Mouse (Mus musculus) 416B (cell line): ENCODE measurements around the gene Atp2b1.

Experiments used
- DNase-seq: peaks from one replicate; pipeline ENCODE4 v3.0.0; 2011; ENCODE audit warnings: low read depth

The Atp2b1 gene

DNA sequence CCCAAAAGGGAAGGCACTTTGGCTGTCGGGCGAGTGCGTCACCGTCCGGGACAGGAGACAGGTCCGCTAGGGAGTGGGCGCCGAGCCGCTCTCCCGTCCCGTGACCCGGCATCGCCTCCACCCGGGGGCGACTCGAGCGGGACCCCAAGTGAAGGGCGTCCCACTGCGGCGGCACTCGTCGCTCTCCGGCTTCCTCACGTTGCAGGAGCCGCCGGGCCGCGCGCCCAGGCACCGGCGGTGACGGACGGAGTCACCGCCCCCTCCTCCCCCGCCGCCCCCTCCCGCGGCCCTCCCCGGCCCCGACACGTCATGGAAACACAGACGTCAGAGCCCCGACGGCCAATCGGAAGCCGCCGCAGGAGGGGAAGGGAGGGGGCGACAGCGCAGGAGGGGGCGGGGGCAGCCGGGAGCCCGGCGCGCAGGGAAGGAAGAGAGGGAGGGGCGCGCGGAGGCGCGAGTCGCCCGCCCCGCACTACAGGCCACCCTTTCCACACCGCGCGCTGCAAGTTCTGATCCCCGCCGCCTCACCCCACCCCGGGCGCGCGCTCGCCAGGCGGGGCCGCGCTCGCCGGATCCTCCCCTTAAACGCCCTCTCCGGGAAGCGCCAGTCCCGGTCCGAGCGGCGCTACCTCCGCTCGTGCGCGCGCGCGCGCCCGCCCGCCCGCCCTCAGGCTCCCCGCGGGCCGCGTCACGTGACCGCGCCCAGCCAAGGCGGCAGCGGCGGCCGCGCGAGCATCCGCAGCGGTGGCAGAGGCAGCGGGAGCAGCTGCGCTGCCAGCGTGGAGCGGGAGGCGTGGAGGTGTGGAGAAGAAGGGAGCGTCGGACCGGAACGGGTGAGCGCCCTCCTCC is at the start of gene Atp2b1:
Atp2b1 (plus strand) TSS at position 446 of the 849 bp plus-strand sequence.
- DNase-seq: peak; percentile 95

DNA sequence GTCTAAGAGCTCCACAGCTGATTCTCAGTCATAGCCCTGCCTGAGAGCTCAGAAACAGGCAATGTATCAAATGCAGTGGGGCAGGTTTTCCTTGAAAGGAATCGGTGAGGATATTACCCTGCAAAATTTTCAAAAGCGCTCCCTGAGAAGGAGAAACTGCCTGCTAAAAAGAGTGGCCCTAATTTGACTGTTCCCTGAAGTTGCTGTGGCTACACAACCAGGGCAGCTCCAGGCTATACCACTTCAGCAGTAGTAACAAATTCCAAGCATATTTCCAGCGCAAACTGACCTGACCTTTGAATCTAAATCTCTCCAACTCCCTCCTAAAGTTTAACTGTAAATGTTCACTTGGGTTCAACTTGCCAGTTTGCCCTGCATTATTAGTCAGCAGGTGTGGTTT is 49.4 kb upstream of the Atp2b1 start:
- no peak for DNase-seq

DNA sequence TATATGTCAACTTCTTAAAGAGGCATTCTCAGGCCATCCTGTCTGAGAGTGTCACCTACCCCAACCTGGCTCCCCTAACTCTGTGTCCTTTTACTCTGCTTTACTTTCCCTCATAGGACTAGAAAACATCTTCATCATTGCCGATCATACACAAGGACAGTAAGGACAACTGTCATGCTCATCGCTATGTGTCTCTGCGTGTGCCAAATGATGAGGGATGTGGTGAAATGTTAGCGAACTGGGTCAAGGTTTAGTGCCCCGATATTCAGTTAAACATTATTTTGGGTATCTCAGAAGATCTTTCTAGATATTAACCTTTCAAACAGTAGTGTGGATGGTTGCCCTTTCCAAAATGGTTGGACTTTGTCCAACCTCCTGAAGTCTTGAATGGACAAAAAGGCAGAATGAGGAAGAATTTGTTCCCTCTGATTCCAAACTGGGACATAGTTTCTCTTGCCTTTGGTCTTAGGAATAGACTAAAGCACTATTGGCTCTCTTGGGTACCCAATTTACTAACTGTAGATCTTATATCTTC is 47.3 kb upstream of the Atp2b1 start:
- no peak for DNase-seq

DNA sequence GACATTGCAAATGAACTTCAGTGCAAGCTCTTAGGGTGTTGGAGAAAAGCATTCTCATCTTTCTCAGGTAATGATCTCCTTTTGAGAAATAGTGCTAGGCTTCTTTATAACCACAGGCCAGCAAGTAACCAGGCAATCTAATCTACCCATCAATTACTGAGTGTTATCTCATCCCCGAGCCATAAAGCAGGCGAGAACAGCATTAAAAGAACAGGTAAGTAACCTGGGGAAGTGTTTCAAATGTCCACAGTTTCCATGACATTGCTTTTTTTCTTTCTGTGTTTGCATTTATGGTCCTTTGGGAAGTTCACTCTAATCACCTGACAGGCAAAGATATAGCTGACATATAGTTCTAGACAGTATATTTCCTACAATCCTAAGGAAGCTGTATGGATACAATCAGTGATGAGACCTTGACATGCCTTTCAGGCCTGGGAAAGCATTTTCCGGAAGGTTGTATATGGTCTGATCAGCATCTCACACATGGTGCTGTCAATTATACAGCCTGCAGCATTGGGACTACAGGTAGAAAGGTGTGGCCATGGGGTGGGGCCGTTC is 45.8 kb upstream of the Atp2b1 start:
- DNase-seq: no peak

DNA sequence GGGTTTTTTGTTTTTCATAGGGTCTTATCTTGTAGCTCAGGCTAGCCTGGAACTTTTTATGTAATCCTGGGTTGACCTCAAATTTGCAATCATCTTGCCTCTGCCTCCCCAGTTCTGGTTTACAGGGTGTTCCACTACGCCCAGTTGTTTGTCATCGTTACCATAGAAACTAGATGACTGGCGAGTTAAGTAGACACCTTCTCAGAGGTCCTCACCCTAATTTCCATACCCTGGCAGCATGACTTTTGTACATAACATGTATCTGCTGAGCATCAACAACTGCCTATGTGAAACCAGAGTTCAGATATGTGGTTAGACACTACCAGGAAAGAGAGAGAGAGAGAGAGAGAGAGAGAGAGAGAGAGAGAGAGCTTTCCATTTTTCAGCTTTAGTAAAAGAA is 36.4 kb upstream of the Atp2b1 start:
- DNase-seq: no peak

DNA sequence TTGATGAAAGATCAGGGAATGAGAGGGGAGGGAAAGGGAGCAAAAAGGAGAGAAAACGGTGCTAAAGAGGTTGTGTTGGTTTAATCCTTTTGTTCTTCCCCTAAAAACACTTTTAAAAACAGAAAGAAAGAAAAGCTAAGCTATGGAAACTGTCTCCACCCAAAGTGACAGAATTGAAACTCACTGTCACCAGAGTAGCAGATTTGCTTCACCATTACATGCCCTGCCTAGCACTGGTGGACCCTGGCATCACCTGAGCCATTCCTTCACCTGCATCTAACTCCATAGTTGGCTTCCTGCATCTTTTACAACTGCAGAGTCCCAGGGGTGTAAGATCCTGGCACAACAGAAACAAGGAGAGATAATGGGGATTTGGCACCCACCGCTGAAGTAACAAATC is 35.6 kb upstream of the Atp2b1 start:
- no peak for DNase-seq

DNA sequence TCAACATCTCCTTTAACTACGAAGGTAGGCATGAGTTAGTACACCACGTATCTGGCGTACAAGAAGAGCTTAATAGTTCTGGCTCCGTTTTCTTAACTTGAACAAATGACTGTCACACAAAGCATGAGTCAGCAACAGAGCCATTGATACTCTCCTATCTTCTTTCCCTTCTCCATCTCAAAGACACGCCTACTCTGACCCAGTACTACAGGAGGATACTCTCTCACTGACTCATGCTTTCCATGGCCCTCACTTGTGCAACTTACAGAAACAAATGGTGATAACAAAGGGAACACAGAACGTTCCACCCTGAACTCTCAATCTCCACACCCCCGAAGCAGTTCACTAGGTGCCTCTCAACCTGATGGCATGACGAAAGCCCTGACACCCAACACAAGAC is 34.1 kb upstream of the Atp2b1 start:
- DNase-seq: peak; percentile 81

DNA sequence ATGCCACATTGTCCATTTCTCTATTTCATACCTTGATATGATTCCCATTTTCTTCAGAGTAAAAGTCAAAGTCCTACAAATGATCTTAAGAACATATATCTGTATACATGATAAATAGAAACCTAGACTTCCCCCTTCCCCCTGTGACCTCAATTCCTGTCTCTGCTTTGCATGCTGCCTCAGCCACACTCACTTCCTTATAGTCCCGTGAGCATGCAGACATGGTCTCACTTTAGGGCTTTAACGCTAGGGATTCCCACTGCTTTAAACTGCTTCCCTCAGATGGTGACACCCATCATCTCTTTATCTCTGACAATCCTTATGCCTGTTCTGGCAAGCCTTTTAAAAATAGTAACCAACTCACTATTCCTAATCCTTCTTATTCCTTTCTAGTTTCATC is 33.5 kb upstream of the Atp2b1 start:
- DNase-seq: peak; percentile 15

DNA sequence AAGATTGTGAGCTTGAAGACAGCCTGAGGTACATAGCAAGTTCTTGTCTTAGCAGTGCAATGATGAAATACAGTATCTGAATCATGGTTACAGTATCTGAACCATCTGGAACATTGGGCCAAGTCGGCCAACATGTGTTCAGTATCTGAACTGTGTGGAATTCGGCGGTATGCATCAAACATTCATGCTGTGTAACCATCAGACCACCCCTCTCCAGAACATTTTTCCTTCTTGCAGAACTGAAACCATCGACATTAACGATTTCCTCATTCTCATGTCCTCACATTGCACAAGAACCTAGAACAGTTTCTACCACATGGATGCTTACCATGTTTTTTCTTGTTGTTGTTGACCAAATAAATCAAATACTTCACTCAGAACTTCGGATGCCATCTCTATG is 32.7 kb upstream of the Atp2b1 start:
- DNase-seq: no peak

DNA sequence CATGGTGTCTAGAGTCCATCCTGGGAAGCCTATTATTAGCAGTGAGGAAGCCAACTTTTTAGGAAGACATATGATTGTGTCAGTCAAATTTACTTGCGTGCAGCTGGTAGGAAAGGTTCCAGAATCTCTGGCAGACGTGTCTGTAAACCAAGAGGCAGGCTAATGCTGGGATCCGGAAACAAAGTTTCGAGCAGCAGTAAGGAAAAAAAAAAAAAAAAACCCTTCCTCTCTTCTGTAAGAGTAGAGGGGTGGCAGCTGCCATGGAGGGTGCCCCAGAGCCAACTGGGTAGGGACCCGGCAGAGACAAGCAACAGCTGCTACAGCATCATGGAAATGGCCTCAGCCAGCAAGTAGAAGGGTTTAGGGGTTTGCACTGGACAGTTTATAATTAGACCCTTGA is 31.6 kb upstream of the Atp2b1 start:
- DNase-seq: no peak

DNA sequence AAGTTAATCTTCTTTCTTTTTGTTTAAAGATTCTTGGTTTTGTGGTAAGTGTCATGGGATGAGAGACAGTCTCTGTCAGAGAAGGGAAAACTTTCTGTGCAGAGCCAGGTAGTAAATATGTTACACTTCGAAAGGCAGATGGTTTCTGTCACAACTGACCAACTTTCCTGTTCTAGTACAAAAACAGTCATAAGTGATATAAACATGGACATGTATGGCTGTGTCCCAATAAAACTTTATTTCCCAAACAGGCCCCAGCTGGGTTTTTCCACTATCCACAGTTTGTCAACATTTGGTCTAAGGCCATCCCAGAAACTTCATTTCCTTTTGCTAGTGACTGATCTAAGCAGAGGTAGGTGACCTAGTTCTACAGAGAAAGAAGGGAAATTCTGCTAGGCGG is 29.8 kb upstream of the Atp2b1 start:
- no peak for DNase-seq

DNA sequence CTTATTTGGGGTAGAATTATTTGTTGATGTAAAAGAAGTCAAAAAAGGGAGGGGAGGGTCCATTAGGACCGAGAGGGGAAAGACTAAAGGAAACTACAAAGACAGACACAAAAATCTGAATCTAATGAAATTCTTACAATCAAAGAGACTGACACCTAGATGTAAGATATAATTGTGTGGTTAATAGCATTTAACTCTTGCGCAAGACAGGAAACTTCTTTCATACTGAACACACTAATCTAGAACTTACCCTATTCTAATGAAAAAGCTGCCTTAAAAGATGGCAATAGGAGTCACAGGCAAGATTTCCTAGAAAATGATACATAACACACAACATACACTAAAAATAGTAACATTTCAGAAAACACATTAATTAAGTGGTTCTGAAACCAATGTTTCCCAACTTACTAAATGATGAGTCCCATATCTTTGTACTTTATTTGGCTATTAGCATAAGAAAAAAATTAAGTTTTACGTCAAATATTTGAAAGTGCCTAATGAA is 27.4 kb upstream of the Atp2b1 start:
- peak; percentile 49 for DNase-seq

DNA sequence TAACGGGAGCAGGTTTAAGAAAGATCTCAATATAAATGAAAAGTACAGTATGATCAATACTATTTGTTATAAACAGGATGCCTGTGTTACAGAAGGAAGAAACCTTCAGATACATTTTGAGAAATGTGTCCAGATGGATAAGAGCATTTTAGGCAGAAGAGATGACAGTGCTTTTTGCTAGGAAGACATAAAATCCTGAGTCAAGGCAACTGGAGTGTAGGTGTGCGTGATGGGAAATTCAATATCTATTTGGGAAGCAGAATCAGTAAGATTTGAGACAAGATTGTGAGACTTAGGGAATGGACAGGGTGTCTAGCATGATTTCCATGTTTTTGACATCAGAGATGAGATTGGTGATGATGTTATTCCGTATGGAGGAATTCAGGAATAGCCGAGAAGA is 22.8 kb upstream of the Atp2b1 start:
- no peak for DNase-seq

DNA sequence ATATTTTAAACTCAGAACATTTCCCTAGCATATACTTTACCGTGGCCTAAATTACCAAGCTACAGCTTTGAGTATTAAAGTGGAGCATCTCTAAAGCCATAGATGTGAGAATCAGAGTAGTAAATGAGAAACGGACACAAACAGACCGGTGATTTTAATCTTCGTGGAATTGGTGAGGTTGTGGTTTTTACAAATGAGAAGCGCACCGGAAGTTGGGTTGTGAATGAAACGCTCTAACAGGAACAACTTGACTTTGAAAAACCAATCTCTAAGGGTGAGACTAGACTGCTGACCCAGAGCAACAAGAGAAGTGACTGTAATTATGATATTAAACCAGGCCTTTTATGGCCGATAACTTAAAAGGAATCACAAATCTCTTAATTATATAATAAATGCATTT is 16.7 kb upstream of the Atp2b1 start:
- no peak for DNase-seq

DNA sequence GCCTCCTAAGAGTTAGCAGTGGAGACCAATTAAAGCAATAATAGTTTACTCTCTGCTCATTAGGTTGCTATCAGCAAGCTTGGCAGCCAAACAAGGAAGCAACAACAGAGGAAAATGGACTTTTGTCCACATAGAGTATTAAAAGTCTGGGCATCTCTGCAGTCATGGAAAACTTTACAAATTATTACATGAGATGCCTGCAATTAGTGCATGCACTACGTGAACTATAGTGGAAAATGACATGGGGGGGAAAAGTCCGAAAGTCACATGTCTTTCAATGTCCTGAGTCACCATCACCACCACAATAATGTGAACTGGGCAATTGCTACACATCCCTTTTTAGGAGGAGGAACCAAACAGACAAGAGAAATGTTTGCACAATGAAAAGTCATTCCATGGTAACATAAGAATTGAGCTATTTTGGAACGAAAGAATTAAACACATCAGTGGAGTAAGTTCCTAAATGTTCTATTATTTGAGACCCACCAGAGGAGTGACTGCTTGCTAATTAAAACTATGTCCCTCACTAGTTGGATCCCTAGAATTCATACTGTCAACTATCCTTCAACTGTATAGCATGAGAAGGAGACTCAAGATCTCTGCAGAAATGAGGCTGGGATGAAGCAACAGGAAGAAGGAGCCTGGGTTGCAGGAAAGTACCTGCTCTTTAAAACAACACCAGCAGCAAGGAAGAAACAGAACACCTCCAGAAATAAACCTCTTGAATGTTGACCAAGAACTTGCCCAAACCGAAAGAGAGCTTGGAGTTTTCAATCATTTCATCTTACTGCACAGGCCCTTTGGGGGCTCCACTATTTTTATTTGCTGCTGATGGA is 16.1 kb upstream of the Atp2b1 start:
- peak; percentile 42 for DNase-seq

DNA sequence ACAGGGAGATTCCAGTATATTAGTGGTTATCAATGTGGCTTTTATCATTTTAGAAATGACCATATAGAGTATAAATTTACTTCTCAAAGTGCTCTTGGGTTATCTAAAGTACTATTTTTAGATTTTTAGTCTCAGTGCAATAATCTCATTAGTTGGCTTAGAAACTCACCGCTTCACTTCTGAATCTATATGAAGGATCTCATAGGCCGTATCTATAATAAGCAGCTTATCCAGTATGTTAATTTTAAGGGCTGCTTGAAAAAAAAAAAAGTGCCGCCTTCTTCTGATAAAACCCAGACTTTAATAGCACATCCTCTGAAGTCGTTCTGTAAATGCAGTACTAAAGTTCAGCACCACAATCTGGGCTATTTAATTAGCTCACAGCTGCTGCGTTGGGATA is 12.7 kb upstream of the Atp2b1 start:
- no peak for DNase-seq

DNA sequence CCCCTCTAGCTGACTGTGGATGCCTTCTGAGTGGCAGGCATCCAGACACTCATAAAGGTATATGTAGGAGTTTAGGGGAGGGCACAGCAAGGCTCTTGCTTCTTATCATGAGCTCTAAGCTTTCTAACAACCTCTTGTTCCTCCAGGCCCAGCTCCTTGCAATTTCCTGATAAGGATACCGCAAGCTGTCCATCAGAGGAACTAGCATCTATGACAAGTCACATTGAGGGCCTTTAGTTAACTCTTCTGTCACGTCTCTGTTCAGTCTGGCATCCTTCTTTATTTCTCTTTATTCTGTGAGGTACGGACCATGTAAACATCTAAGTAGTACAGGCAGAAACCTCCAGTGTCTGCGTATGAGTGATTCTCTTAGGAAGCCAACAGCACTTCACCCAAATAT is 8.2 kb upstream of the Atp2b1 start:
- DNase-seq: no peak

DNA sequence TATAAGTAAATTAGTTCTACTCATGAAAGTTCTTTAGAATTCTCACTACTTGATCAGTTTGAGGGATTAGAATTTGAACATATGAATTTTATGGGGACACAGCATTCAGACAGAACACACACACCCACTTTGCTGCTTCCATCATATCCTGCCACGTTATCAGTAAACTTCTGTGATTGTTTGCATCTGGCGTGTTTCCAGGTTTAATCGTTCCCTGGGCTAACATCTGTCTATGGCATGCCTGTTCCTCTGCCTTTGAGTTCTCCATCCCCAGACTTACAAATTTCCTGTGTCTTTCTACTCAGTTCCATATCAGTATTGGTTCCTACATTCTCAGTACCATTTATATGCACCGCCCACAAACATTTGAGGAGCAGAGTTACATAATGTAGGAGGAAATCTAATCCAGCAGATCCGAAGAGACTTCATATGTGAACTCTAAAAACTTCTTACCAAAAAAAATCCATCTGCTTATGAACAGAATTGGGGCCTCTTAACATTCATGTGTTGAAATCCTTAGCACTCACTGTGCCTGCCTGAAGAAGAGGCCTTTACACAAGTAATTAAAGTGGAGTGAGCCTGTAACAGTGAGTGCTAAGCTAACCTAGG is 7.2 kb upstream of the Atp2b1 start:
- no peak for DNase-seq

DNA sequence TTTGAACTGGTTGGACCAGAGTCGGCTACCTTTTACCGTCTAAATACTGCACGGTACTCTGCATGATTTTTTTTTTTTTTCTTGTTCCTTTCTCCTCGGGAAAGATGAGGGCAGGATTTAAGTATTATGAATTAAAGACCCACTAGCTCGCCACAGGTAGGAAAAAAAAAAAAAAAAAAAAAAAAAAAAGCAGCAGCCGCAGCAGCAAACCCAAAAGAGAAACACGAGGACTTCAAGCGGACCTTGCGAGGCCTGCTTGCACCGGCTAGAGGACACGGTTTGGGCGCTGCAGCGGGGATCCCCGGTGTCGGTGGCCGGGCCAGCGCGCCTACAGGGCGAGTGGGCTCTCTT is 621 bp upstream of the Atp2b1 start:
- DNase-seq: no peak

DNA sequence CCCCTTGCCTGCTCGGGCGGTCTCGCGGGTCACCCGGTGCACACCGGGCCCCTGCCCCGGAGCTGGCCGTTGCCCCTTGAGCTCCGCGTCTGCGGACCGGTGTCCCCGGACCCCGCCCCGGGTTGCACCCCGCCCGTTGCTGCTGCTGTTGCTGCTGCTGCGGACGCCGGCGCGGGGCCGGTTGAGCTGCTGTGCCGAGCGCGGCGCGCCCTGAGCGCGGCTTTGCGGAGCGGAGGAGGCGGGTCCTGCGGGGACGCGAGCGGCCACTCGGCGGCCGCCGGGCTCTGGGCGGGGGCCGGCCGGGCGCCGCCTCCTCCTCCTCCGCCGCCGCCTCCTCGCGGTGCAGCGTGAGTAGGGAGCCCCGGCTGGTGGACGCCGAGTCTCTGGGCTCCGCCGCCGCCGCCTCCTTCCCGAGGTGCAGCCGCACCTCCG is 620 bp downstream of the Atp2b1 start:
- DNase-seq: peak; percentile 61

DNA sequence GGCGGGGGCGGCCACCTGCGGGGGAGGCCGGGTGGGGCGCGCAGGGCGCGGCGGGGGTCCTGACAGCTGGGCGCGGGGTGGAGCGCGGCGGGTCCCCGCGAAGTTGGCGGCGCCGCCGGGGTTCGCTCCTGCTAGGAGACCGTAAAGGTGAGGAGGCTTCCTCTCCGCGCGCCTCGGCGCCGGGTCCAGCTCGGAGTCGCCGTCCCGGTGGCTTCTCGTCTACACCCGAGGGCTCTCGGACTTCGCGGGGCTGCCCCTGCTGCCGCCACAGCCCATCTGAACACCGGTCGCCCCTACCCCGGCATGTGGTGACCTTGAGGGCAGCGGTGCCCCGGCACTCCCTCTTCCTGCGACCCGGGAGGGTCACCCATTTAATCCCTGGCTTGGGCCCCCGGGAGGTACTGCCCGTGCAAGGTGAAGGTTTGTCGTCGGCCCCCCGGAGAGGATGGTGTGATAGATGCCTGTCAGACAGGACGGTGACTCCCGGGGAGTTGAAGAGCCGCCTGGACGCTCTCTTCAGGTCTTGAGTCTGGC is 1.3 kb downstream of the Atp2b1 start:
- no peak for DNase-seq
